Mouse (Mus musculus): ENCODE measurements around the gene Tbx19.

GRCm38 (mm10) chr1:165201445-165202012 lies 41.0 kb upstream of the Tbx19 start:
- TF ChIP-seq CTCF (conservative IDR thresholded peaks at IDR 0.05; ENCODE audit: insufficient read depth, insufficient read length, low read depth, low read length) = no peak
- no peak for TF ChIP-seq POLR2A (IDR thresholded peaks at IDR 0.05; ENCODE audit: low read depth, low read length)

Data from kidney, adult 2 months (tissue).